Mouse (Mus musculus): ENCODE measurements around the gene Sh3glb2. TPM values are rescaled to one million over a fixed set of nuclear protein-coding genes. Genes with fewer than 3 reads are reported as not detected.

Gene Sh3glb2
- polyA plus RNA-seq, 1 experiment: 562 TPM

GRCm38 (mm10) chr2:30386913-30387312 lies 27.8 kb upstream of the Sh3glb2 start:
- Histone ChIP-seq H3K27ac (ENCODE audit: insufficient read depth, low read depth, low read length) (no peak overlapping the region), H3K4me3 (ENCODE audit: insufficient read depth, low read depth, low read length) (no peak overlapping the region), H3K4me1 (ENCODE audit: control insufficient read depth, insufficient read depth, low read length) (peaks cover 21% of the 10 kb centered on the region)
- 83% methylated on average over 9 of the region's 9 CpGs for WGBS
- TF ChIP-seq CTCF (IDR thresholded peaks at IDR 0.05; ENCODE audit: insufficient read depth, low read depth, low read length) (no peak), POLR2A (IDR thresholded peaks at IDR 0.05; ENCODE audit: insufficient read depth, low read depth, low read length) (no peak)

GRCm38 (mm10) chr2:30385591-30385990 lies 26.5 kb upstream of the Sh3glb2 start:
- Histone ChIP-seq H3K27ac (ENCODE audit: insufficient read depth, low read depth, low read length) (no peak overlapping the region), H3K4me1 (ENCODE audit: control insufficient read depth, insufficient read depth, low read length) (peaks cover 17% of the 10 kb centered on the region), H3K4me3 (ENCODE audit: insufficient read depth, low read depth, low read length) (no peak overlapping the region)
- TF ChIP-seq POLR2A (IDR thresholded peaks at IDR 0.05; ENCODE audit: insufficient read depth, low read depth, low read length) (no peak), CTCF (IDR thresholded peaks at IDR 0.05; ENCODE audit: insufficient read depth, low read depth, low read length) (no peak)
- 78% methylated on average over 4 of the region's 4 CpGs for WGBS

GRCm38 (mm10) chr2:30384814-30385213 lies 25.7 kb upstream of the Sh3glb2 start:
- TF ChIP-seq CTCF (IDR thresholded peaks at IDR 0.05; ENCODE audit: insufficient read depth, low read depth, low read length) (no peak), POLR2A (IDR thresholded peaks at IDR 0.05; ENCODE audit: insufficient read depth, low read depth, low read length) (no peak)
- H3K4me3 ChIP-seq (ENCODE audit: insufficient read depth, low read depth, low read length): no peak overlapping the region
- H3K4me1 ChIP-seq (ENCODE audit: control insufficient read depth, insufficient read depth, low read length): peaks cover 16% of the 10 kb centered on the region
- 41% methylated on average over 5 of the region's 5 CpGs for WGBS
- no peak overlapping the region for H3K27ac ChIP-seq (ENCODE audit: insufficient read depth, low read depth, low read length)

- WGBS: 93% methylated on average over 4 of the region's 4 CpGs
- H3K27ac ChIP-seq (ENCODE audit: insufficient read depth, low read depth, low read length): no peak overlapping the region
These were observed 22.2 kb upstream of the Sh3glb2 start for GRCm38 (mm10) chr2:30381377-30381725.

GRCm38 (mm10) chr2:30380564-30381376 lies 21.6 kb upstream of the Sh3glb2 start:
- 85% methylated on average over 10 of the region's 10 CpGs for WGBS
- Histone ChIP-seq H3K27ac (ENCODE audit: insufficient read depth, low read depth, low read length) (no peak overlapping the region), H3K4me3 (ENCODE audit: insufficient read depth, low read depth, low read length) (no peak overlapping the region), H3K4me1 (ENCODE audit: control insufficient read depth, insufficient read depth, low read length) (peaks cover 16% of the 10 kb centered on the region)
- no peak for TF ChIP-seq POLR2A (IDR thresholded peaks at IDR 0.05; ENCODE audit: insufficient read depth, low read depth, low read length)
- no peak for TF ChIP-seq CTCF (IDR thresholded peaks at IDR 0.05; ENCODE audit: insufficient read depth, low read depth, low read length)

More at GRCm38 (mm10) chr2:30381377-30381725, 22.2 kb upstream of the Sh3glb2 start:
- H3K4me3 ChIP-seq (ENCODE audit: insufficient read depth, low read depth, low read length): no peak overlapping the region
- peaks cover 16% of the 10 kb centered on the region for H3K4me1 ChIP-seq (ENCODE audit: control insufficient read depth, insufficient read depth, low read length)
- TF ChIP-seq POLR2A (IDR thresholded peaks at IDR 0.05; ENCODE audit: insufficient read depth, low read depth, low read length): no peak

- H3K4me3 ChIP-seq (ENCODE audit: insufficient read depth, low read depth, low read length): no peak overlapping the region
- 88% methylated on average over 7 of the region's 7 CpGs for WGBS
- H3K27ac ChIP-seq (ENCODE audit: insufficient read depth, low read depth, low read length): no peak overlapping the region
- H3K4me1 ChIP-seq (ENCODE audit: control insufficient read depth, insufficient read depth, low read length): peaks cover 3% of the 10 kb centered on the region; the same call in 1 of the 2 replicates
- TF ChIP-seq POLR2A (IDR thresholded peaks at IDR 0.05; ENCODE audit: insufficient read depth, low read depth, low read length) (no peak), CTCF (IDR thresholded peaks at IDR 0.05; ENCODE audit: insufficient read depth, low read depth, low read length) (no peak)
These were observed 20.2 kb upstream of the Sh3glb2 start for GRCm38 (mm10) chr2:30379307-30379706.

- H3K27ac ChIP-seq (ENCODE audit: insufficient read depth, low read depth, low read length): no peak overlapping the region
- WGBS: 78% methylated on average over 5 of the region's 5 CpGs
- TF ChIP-seq POLR2A (IDR thresholded peaks at IDR 0.05; ENCODE audit: insufficient read depth, low read depth, low read length): no peak
- no peak overlapping the region for H3K4me3 ChIP-seq (ENCODE audit: insufficient read depth, low read depth, low read length)
- H3K4me1 ChIP-seq (ENCODE audit: control insufficient read depth, insufficient read depth, low read length): no peaks in the 10 kb centered on the region
These were observed 18.6 kb upstream of the Sh3glb2 start for GRCm38 (mm10) chr2:30377721-30378120.

- 91% methylated on average over 10 of the region's 10 CpGs for WGBS
- Histone ChIP-seq H3K27ac (ENCODE audit: insufficient read depth, low read depth, low read length) (no peak overlapping the region), H3K4me3 (ENCODE audit: insufficient read depth, low read depth, low read length) (no peak overlapping the region), H3K4me1 (ENCODE audit: control insufficient read depth, insufficient read depth, low read length) (no peaks in the 10 kb centered on the region)
- TF ChIP-seq POLR2A (IDR thresholded peaks at IDR 0.05; ENCODE audit: insufficient read depth, low read depth, low read length) (no peak), CTCF (IDR thresholded peaks at IDR 0.05; ENCODE audit: insufficient read depth, low read depth, low read length) (no peak)
These were observed 16.8 kb upstream of the Sh3glb2 start for GRCm38 (mm10) chr2:30375893-30376292.

GRCm38 (mm10) chr2:30372726-30373125 lies 13.6 kb upstream of the Sh3glb2 start:
- WGBS: 97% methylated on average over 5 of the region's 5 CpGs
- TF ChIP-seq CTCF (IDR thresholded peaks at IDR 0.05; ENCODE audit: insufficient read depth, low read depth, low read length): no peak
- TF ChIP-seq POLR2A (IDR thresholded peaks at IDR 0.05; ENCODE audit: insufficient read depth, low read depth, low read length): no peak
- Histone ChIP-seq H3K27ac (ENCODE audit: insufficient read depth, low read depth, low read length) (no peak overlapping the region), H3K4me3 (ENCODE audit: insufficient read depth, low read depth, low read length) (no peak overlapping the region), H3K4me1 (ENCODE audit: control insufficient read depth, insufficient read depth, low read length) (no peaks in the 10 kb centered on the region)

Measured in olfactory bulb, adult 2 months (tissue).